Mouse (Mus musculus) lung, adult 2 months (tissue): ENCODE measurements around the gene Magi2.

Experiments used
- CTCF ChIP-seq: fragments of 200-500 bp; IDR thresholded peaks from 2 replicates; pipeline ENCODE4 v1.5.1; 2011; ENCODE audit warnings: mild to moderate bottlenecking, low read length, control low read depth; ENCODE audit not compliant: insufficient read depth
- POLR2A ChIP-seq: fragments of 200-500 bp; IDR thresholded peaks from 2 replicates; pipeline ENCODE4 v1.6.1; 2011; ENCODE audit warnings: low read depth, mild to moderate bottlenecking, control low read depth, low read length, borderline replicate concordance; ENCODE audit errors: extremely low read depth

- no peak for TF ChIP-seq POLR2A
- TF ChIP-seq CTCF: no peak
These were observed 1522.0 kb downstream of the Magi2 start for GRCm38 (mm10) chr5:20748856-20749255.
